Mouse (Mus musculus) kidney, embryonic 14.5 days (tissue): ENCODE measurements around the gene Wtip. TPM values are rescaled to one million over a fixed set of nuclear protein-coding genes. Genes with fewer than 3 reads are reported as not detected.
"Not testable (repeated sequence)": the region's sequence is repeated elsewhere in the genome, so short reads cannot be mapped to it uniquely, and the experiment has no call there.

Experiments used
- ATAC-seq: fragments of 200-750 bp; cut with Nextera tagmentation; 2 replicates; pipeline ENCODE4 v1.8.0; 2017; ENCODE audit warnings: moderate number of reproducible peaks, mild to moderate bottlenecking, moderate TSS enrichment, moderate library complexity; ENCODE audit not compliant: low FRiP score, low TSS enrichment
- H3K27ac ChIP-seq: fragments of 300-500 bp; sonication (generic); 2 replicates; pipeline ENCODE4 v1.5.1; 2014; ENCODE audit warnings: low read depth, mild to moderate bottlenecking, low read length, moderate library complexity, mixed read lengths
- H3K27me3 ChIP-seq: fragments of 300-500 bp; sonication (generic); 2 replicates; pipeline ENCODE4 v1.6.1; 2014; ENCODE audit warnings: mild to moderate bottlenecking, low read length; ENCODE audit not compliant: control insufficient read depth, insufficient read depth
- H3K36me3 ChIP-seq: fragments of 300-500 bp; sonication (generic); 2 replicates; pipeline ENCODE4 v1.6.1; 2014; ENCODE audit warnings: low read length, mixed read lengths; ENCODE audit not compliant: control insufficient read depth, insufficient read depth
- H3K4me1 ChIP-seq: fragments of 300-500 bp; sonication (generic); 2 replicates; pipeline ENCODE4 v1.6.1; 2014; ENCODE audit warnings: low read length, mixed read lengths; ENCODE audit not compliant: control insufficient read depth, insufficient read depth
- H3K4me2 ChIP-seq: fragments of 300-500 bp; sonication (generic); replicated peaks from 2 replicates; pipeline ENCODE4 v1.6.1; 2014; ENCODE audit warnings: low read depth, mild to moderate bottlenecking, low read length
- H3K4me3 ChIP-seq: fragments of 300-500 bp; sonication (generic); 2 replicates; pipeline ENCODE4 v1.5.1; 2014; ENCODE audit warnings: mild to moderate bottlenecking, low read length
- H3K9ac ChIP-seq: fragments of 300-500 bp; sonication (generic); 2 replicates; pipeline ENCODE4 v1.6.1; 2014; ENCODE audit warnings: low read depth, mild to moderate bottlenecking, low read length, moderate library complexity
- H3K9me3 ChIP-seq: fragments of 300-500 bp; sonication (generic); 2 replicates; pipeline ENCODE4 v1.6.1; 2016; ENCODE audit warnings: low read length; ENCODE audit not compliant: control insufficient read depth
- WGBS: fragments of 180-500 bp; shearing (Covaris S2); extraction: QIAGEN DNeasy Blood & Tissue Kit; methylation state at CpG from one replicate; pipeline ENCODE4 v1.1.7; 2014; 5-methylcytosine and 5-hydroxymethylcytosine counted together
- polyA plus RNA-seq: library from polyadenylated mRNA; unstranded; fragments of >200 nt; fragmentation: Nextera tagmentation; extraction: Ambion mirVana; gene quantifications from 2 replicates; pipeline ENCODE4 v1.2.1, GENCODE M21; 2014

Wtip gene
- polyA plus RNA-seq, 1 experiment from 2014 or later: 5.8 TPM

GRCm38 (mm10) chr7:34131118-34131517 lies 1.9 kb downstream of the Wtip start:
- no peak overlapping the region for H3K27ac ChIP-seq
- H3K4me1 ChIP-seq: peaks cover 10% of the 10 kb centered on the region; the same call in 1 of the 2 replicates
- no peaks in the 10 kb centered on the region for H3K36me3 ChIP-seq
- peak overlapping the region; percentile 7; the same call in 1 of the 2 replicates for H3K9ac ChIP-seq
- 61% methylated on average over 3 of the region's 3 CpGs for WGBS
- no peaks in the 10 kb centered on the region for H3K27me3 ChIP-seq
- ATAC-seq: no peak
- peak overlapping the region; percentile 83; the same call in 1 of the 2 replicates for H3K4me3 ChIP-seq
- peak overlapping the region; percentile 71; the same call in 1 of the 2 replicates for H3K4me2 ChIP-seq
- peaks cover 3% of the 10 kb centered on the region; the same call in 1 of the 2 replicates for H3K9me3 ChIP-seq

- H3K36me3 ChIP-seq: no peaks in the 10 kb centered on the region; the same call in 1 of the 2 replicates
- peaks cover 5% of the 10 kb centered on the region; the same call in 1 of the 2 replicates for H3K4me1 ChIP-seq
- H3K9me3 ChIP-seq: peaks cover 3% of the 10 kb centered on the region; the same call in 1 of the 2 replicates
- no peak overlapping the region for H3K9ac ChIP-seq
- H3K4me2 ChIP-seq: no peak overlapping the region
- H3K27me3 ChIP-seq: no peaks in the 10 kb centered on the region
- H3K4me3 ChIP-seq: no peak overlapping the region
- ATAC-seq: no peak
- H3K27ac ChIP-seq: no peak overlapping the region
- 88% methylated on average over 3 of the region's 3 CpGs for WGBS
Measured at GRCm38 (mm10) chr7:34126291-34126690, 6.8 kb downstream of the Wtip start.

GRCm38 (mm10) chr7:34125346-34125745 lies 7.7 kb downstream of the Wtip start:
- Histone ChIP-seq H3K9me3 (peaks cover 3% of the 10 kb centered on the region; the same call in 1 of the 2 replicates), H3K4me3 (no peak overlapping the region), H3K9ac (no peak overlapping the region), H3K27ac (no peak overlapping the region), H3K4me2 (no peak overlapping the region), H3K4me1 (no peaks in the 10 kb centered on the region), H3K27me3 (no peaks in the 10 kb centered on the region), H3K36me3 (no peaks in the 10 kb centered on the region; the same call in 1 of the 2 replicates)
- WGBS: 93% methylated on average over 9 of the region's 9 CpGs
- ATAC-seq: no peak

DNA sequence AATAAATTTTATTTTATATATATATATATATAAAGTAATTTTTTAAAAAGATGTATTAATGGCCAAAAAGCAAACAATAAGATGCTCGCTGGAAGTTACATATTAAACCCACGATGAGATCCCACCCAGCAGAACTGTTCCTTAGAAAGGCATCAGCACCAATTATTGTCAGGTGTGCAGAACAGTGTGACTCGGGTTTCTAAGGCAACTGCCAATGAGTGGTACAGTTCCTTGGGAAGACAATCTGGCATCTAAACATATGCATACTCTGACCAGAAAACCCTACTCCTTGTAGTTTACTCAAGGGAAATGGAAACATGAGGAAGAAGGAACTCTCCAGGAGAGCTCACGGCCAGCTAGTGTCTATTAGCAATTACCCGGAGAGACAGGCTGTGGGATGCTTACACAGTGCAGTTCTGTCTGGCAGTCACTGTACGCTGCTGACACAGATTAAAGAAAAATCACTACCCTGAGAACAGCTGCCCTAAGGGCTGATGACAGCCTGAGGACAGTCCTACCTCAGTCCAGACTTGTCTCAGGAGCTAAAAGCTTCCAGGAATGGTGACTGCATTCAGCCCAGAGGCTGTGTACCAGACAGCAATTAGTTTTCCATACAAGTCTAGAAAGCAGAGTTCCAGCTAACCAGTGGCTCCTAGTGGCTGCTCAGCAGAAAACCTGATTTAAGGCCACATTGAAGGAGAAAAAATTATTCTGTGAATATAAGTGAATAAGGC lies 9.9 kb downstream of the Wtip start:
- Histone ChIP-seq H3K9me3 (peaks cover 3% of the 10 kb centered on the region; the same call in 1 of the 2 replicates), H3K4me3 (no peak overlapping the region), H3K4me2 (no peak overlapping the region), H3K4me1 (no peaks in the 10 kb centered on the region), H3K9ac (no peak overlapping the region), H3K27ac (no peak overlapping the region), H3K27me3 (no peaks in the 10 kb centered on the region), H3K36me3 (no peaks in the 10 kb centered on the region; the same call in 1 of the 2 replicates)
- no peak for ATAC-seq
- 87% methylated on average over 6 of the region's 6 CpGs for WGBS

DNA sequence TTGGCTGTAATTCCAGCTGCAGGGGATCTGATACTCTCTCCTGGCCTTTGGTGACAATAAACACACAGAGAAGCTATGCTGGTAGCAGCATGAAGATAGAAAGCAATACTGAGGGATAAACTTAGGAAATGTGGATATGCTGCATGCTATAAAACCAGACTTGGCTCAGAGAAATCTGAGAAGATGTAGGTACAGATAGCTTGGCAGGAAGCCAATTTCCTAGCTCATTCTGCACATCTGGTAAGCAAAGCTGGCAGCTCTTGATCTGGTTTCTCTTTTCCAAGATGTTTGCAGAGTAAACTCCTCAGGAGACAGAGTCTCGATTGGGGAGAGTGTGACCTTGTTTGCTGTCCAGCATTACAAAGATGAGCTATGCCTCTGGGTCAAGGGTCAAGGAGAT lies 12.4 kb downstream of the Wtip start:
- not testable (repeated sequence) for H3K9ac ChIP-seq, H3K9me3 ChIP-seq, H3K27ac ChIP-seq, H3K4me2 ChIP-seq, H3K4me1 ChIP-seq, H3K27me3 ChIP-seq, H3K4me3 ChIP-seq, ATAC-seq
- H3K36me3 ChIP-seq: peaks cover 16% of the 10 kb centered on the region
- 7% methylated on average over 1 of the region's 1 CpGs for WGBS

DNA sequence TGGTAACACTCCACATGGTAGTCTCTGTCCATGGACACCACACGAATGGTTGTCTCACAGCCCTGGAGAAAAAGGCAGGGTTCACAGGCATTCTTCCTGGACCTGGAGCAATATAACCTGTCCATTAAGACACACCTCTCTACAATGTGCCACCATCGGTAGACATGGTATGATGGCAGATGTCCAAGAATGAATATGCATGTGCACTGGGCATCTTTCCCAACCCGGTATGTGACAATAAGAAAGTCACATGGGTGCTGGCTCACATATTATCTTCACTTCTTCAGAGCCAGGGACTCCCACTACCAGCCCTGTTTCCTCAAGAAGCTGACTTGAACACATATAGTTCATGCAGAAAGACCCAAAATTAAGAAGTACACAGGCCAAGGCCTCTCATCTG lies 16.5 kb downstream of the Wtip start:
- Histone ChIP-seq H3K9ac (no peak overlapping the region), H3K27ac (no peak overlapping the region), H3K9me3 (no peaks in the 10 kb centered on the region), H3K4me1 (no peaks in the 10 kb centered on the region), H3K4me2 (no peak overlapping the region), H3K27me3 (no peaks in the 10 kb centered on the region), H3K4me3 (no peak overlapping the region), H3K36me3 (peaks cover 50% of the 10 kb centered on the region)
- WGBS: 86% methylated on average over 3 of the region's 3 CpGs
- ATAC-seq: no peak

DNA sequence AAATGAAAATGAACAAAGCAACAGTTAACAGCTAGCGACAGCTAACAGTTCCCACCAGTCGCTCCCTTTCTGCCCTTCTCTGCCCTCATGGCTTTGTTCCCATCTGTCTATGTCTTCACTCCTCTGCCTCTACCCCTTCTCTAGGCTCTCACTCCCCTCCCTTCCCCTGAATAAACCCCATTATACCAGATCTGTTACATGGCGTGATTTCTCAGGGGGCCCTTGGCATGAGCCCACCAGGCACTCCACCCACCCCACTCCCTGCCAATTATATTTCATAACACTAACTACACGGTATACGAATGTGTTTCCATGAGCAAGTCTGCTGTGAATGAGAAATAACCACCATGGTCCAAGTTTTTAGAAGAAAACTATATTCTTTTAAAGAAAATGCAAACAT lies 23.9 kb downstream of the Wtip start:
- Histone ChIP-seq H3K4me2 (no peak overlapping the region), H3K36me3 (peaks cover 39% of the 10 kb centered on the region), H3K9ac (no peak overlapping the region), H3K4me3 (no peak overlapping the region), H3K9me3 (no peaks in the 10 kb centered on the region), H3K27ac (no peak overlapping the region), H3K27me3 (no peaks in the 10 kb centered on the region), H3K4me1 (no peaks in the 10 kb centered on the region)
- WGBS: 91% methylated on average over 5 of the region's 5 CpGs
- no peak for ATAC-seq

- no peak for ATAC-seq
Measured at GRCm38 (mm10) chr7:34101276-34101675, 31.8 kb downstream of the Wtip start.

DNA sequence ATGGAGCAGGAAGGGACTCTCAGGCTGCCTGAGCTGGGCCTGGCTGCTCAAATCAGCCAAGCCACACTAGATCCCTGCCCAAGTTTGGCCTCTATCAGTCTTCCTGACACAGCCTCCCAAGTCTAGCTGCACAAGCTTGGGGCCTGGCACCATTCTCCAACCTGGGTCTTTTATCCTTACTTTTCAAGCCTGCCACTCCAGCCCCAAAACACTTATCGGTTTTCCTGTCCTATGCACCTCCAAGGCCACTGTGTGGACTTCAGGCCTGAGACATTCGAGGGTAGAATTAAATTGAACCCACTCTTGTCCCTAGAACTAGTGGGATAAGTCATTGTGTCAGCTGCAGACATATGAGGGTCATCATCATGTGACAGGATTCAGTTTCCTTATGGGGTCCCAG lies 33.1 kb downstream of the Wtip start:
- Histone ChIP-seq H3K36me3 (no peaks in the 10 kb centered on the region), H3K27ac (no peak overlapping the region), H3K4me3 (no peak overlapping the region), H3K27me3 (no peaks in the 10 kb centered on the region), H3K4me1 (no peaks in the 10 kb centered on the region), H3K9me3 (peaks cover under 1% of the 10 kb centered on the region; the same call in 1 of the 2 replicates), H3K9ac (no peak overlapping the region), H3K4me2 (no peak overlapping the region)
- 80% methylated on average over 2 of the region's 2 CpGs for WGBS
- ATAC-seq: no peak

More at GRCm38 (mm10) chr7:34101276-34101675, 31.8 kb downstream of the Wtip start:
- H3K36me3 ChIP-seq: no peaks in the 10 kb centered on the region
- H3K9ac ChIP-seq: no peak overlapping the region
- no peak overlapping the region for H3K4me2 ChIP-seq
- no peaks in the 10 kb centered on the region for H3K9me3 ChIP-seq
- H3K27ac ChIP-seq: no peak overlapping the region
- H3K4me1 ChIP-seq: no peaks in the 10 kb centered on the region
- H3K4me3 ChIP-seq: no peak overlapping the region
- H3K27me3 ChIP-seq: no peaks in the 10 kb centered on the region
